Mouse (Mus musculus): Measurements from ENCODE around the gene Cnot8.

- TF ChIP-seq POLR2A (IDR thresholded peaks at IDR 0.05; ENCODE audit: borderline replicate concordance, insufficient read depth, low read length) (no peak), CTCF (IDR thresholded peaks at IDR 0.05; ENCODE audit: borderline replicate concordance, insufficient read depth, low read depth, low read length) (no peak)
Observed at GRCm38 (mm10) chr11:58094766-58095165, 9.2 kb upstream of the Cnot8 start.
